Mouse (Mus musculus) 3T3-L1 (cell line): ENCODE data around the gene 2810408A11Rik.

Source experiments
- DNase-seq: peaks from one replicate; pipeline ENCODE4 v3.0.0-alpha.2; 2015; ENCODE audit warnings: low read depth, low spot score

The 2810408A11Rik gene

GRCm38 (mm10) chr11:69912716-69913530 lies 12.1 kb upstream of the 2810408A11Rik start:
- peak; percentile 15 for DNase-seq

GRCm38 (mm10) chr11:69911701-69912100 lies 10.9 kb upstream of the 2810408A11Rik start:
- no peak for DNase-seq

GRCm38 (mm10) chr11:69910781-69911560 lies 10.2 kb upstream of the 2810408A11Rik start:
- DNase-seq, result no peak

GRCm38 (mm10) chr11:69910177-69910576 lies 9.4 kb upstream of the 2810408A11Rik start:
- no peak for DNase-seq

GRCm38 (mm10) chr11:69909174-69909573 lies 8.4 kb upstream of the 2810408A11Rik start:
- no peak for DNase-seq

- DNase-seq, result no peak
These were observed 7.9 kb upstream of the 2810408A11Rik start for GRCm38 (mm10) chr11:69908645-69909044.

- no peak for DNase-seq
These were observed 3.5 kb upstream of the 2810408A11Rik start for GRCm38 (mm10) chr11:69904311-69904710.

GRCm38 (mm10) chr11:69902972-69903371 lies 2.2 kb upstream of the 2810408A11Rik start:
- DNase-seq, result no peak

GRCm38 (mm10) chr11:69901993-69902392 lies 1.2 kb upstream of the 2810408A11Rik start:
- peak; percentile 30 for DNase-seq

GRCm38 (mm10) chr11:69901406-69901846 lies 639 bp upstream of the 2810408A11Rik start:
- DNase-seq, result peak; percentile 97

GRCm38 (mm10) chr11:69899870-69900269 lies 917 bp downstream of the 2810408A11Rik start:
- DNase-seq, result no peak

- DNase-seq, result no peak
These were observed 5.5 kb downstream of the 2810408A11Rik start, which contains the start of gene Acap1 for GRCm38 (mm10) chr11:69895291-69895690. TSS of gene Acap1 (minus strand) at chr11:69895539.

- DNase-seq, result no peak
These were observed 6.1 kb downstream of the 2810408A11Rik start for GRCm38 (mm10) chr11:69894671-69895070.

- no peak for DNase-seq
These were observed 9.3 kb downstream of the 2810408A11Rik start for GRCm38 (mm10) chr11:69891482-69891881.

- DNase-seq, result peak; percentile 45
These were observed 13.7 kb downstream of the 2810408A11Rik start for GRCm38 (mm10) chr11:69886907-69887635.

- DNase-seq, result no peak
These were observed 16.1 kb downstream of the 2810408A11Rik start for GRCm38 (mm10) chr11:69884663-69885062.

- DNase-seq, result no peak
These were observed 16.5 kb downstream of the 2810408A11Rik start for GRCm38 (mm10) chr11:69884240-69884639.

- peak; percentile 78 for DNase-seq
These were observed 17.1 kb downstream of the 2810408A11Rik start for GRCm38 (mm10) chr11:69883527-69884151.

GRCm38 (mm10) chr11:69883066-69883465 lies 17.7 kb downstream of the 2810408A11Rik start:
- DNase-seq, result peak; percentile 56

GRCm38 (mm10) chr11:69881787-69882670 lies 18.8 kb downstream of the 2810408A11Rik start:
- no peak for DNase-seq
